Mouse (Mus musculus) cerebellum, adult 18-20 months (tissue): ENCODE data around the gene Adamts8.

Source experiments
- DNase-seq, 2 experiments: peaks; one replicate each; pipeline ENCODE4 v3.0.0; 2021

Adamts8 gene

DNA sequence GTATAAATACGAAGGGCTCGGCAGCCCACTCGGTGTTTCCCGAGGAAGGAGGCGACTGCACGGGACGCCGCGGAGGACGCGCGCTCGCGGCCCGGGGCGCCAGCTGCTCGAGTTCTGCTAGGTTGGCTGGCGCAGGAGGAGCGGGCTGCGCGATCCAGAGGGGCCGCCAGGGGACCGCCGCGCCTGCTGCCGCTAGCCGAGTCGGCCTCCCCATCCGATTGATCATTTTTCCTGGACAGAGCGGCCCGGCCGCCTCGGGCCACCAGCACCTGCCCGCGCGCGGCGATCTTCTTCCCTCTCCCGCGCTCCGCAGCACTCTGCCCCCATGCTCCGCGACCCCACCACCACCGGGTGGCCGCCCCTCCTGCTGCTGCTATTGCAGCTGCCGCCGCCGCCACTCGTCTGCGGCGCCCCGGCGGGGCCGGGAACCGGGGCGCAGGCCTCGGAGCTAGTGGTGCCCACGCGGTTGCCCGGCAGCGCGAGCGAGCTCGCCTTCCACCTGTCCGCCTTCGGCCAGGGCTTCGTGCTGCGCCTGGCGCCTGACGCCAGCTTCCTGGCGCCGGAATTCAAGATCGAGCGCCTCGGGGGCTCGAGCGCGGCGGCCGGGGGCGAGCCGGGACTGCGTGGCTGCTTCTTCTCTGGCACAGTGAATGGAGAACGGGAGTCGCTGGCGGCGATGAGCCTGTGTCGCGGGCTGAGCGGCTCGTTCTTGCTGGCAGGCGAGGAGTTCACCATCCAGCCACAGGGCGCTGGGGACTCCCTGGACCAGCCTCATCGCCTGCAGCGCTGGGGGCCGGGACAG lies at the start of gene Adamts8:
TSS of gene Adamts8 (plus strand) at position 51 of the 802 bp plus-strand sequence.
- peak in 1 of 2 experiments; percentile 24 for DNase-seq

GRCm38 (mm10) chr9:30895618-30896017 lies 46.7 kb upstream of the Adamts8 start:
- DNase-seq: no peak

DNA sequence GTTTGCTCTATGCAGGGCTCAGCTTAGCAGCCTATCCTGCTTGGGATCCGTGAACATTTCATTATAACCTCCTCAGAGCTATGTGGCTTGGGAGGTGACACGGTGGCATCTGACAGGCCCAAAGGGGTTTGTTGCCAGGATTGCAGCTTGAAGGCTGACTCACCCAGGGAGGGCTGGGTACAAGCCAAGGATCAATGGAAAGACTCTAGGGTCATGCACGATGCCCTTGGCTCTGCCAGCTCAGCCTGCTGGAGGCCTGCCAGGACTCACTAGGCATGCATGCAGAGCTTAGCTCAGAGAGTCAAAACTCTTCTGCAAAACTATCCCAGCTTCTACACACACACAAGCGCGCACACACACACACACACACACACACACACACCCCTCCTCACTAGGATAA lies 45.6 kb upstream of the Adamts8 start:
- peak; percentile 66 to 75 for DNase-seq

DNA sequence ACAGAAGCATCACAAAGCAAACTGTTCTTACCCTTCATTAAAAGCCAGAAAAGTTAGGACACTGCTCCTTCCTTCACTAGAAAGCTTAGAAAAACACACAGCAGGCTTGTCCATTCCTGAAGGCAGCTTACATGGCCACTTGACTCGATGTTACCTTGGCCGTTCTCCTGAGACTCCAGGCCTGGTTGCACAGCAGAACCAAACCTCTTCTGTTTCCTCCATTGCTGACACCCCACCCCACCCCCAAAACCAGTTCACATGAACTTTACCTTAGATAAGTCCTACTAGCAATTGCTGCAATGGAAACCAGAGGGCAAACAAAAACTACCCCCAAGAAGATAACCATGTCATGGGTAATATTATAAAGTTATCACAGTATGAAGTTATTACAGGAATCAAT lies 45.2 kb upstream of the Adamts8 start:
- DNase-seq: no peak

- DNase-seq: no peak
Measured at GRCm38 (mm10) chr9:30902152-30902551, 40.2 kb upstream of the Adamts8 start.

DNA sequence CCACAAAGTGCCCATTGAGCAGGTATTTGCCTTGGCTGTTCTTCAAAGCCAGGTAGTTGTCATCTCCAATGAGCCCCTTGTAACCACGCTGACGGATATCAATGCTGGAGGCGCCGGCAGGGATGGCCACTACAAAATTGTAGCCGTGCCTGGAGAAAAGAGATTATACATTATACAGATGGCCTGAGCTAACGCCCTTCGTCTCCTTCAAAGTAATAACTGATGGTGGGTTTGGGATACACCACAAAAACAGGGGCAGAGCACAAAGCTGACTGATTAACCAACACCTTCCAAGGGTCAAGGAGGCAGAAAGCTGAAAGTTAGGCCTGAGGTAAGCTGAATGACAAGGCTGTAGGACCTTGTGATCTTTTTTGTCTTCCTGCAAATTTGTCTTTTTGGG lies 39.7 kb upstream of the Adamts8 start:
- no peak for DNase-seq

DNA sequence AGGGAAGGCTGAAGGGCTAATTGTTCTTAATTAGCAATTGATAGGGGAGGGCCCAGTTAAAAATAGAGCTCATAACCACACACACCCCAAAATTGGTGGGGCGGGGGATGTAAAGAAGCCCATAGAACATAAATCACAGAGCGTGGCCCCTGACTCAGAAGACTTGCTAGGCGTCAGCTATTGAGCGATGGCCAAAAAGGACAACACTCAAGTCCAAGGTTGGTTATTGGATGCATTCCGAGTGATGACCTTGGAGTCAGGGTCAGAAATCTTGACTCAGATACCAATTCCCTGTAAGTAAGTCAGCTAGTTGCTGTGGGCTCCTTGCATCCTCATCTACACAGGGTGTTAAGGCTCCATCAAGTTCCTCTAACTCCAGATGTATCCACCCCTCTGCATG lies 39.1 kb upstream of the Adamts8 start:
- DNase-seq: no peak

- DNase-seq: no peak
Measured at GRCm38 (mm10) chr9:30905861-30906260, 36.5 kb upstream of the Adamts8 start.

DNA sequence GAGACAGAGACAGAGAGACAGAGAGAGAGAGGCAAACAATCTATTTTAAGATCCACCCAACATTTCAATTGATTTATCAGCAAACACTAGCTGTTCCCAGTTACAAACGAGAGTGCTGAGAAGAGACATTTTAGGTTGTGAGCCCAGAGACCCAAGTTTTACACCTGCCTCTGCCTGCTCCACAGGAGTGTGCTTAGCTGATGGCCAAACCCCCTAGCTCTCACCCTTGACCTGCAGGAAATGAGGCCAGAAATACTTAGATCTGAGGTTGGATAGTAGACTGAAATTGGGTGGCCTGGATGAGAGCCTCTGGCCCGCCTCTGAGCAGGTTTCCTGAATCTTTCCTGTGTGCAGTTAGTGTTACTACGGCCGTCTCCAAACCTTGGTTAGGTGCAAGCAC lies 35.9 kb upstream of the Adamts8 start:
- DNase-seq: no peak

DNA sequence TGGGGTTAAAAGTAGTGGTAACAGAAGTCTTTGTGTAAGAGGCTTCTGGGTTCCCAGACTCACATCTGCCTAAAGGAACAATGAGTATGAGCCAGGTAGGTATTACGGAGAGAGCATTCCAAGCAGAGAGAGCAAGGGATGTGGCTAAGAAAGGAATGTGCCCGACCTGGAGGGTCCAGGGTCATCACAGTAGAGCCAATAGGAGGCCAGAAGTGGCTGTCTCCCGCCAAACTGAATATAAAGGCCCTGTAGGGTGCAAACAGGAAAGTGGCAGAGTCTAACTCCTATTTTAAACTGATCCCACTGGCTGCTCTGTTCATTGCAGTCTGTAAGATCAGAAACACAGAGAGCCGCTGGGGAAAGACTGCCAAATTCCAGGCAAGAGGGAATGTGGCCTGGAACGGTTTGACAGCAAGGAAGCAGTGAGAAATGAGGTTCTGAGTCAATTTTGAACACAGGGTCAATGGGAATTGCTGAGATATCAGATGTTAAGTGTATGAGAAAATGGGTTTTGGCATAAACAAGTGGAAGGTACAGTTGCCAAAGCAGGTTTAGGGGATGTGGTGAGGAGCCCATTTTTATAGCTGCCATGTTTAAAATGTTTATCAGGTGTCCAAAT lies 34.6 kb upstream of the Adamts8 start:
- no peak for DNase-seq

DNA sequence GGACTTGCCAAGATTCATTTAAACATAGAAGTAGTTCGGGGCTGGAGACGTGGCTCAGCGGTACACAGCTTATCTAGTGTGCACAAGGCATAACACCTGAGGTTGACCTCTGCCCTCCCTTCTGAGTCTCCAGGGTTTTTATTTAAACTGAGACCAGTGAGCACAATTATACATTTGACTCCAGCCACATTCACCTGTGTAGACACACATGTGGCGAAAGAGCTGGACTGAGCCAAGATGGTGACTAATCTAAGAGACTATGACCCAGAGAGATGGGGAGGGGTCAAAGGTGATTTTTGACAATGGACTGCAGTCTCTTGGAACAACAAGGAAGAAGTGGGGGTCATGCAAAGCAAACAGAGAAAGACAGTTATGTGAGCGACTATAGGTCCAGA lies 34.1 kb upstream of the Adamts8 start:
- no peak for DNase-seq

DNA sequence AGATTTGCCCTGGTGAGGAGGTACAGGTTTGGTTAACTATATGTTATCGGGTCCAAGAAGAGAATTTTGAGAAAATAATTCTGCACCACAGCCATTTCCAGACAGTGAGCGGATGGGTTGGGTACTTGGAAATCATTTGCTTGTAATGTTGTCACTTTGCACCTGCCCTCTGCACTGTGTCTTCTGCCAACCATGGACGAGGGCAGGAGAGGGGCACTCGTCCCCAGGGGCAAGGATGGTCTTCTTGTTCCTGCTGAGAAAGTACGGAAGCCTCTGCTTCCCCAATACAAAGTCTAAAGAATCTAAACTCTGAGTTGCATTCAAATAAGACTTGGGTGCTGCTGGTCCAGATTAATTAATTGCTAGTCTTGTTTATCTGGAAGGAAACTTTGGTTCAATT lies 33.4 kb upstream of the Adamts8 start:
- DNase-seq: no peak

DNA sequence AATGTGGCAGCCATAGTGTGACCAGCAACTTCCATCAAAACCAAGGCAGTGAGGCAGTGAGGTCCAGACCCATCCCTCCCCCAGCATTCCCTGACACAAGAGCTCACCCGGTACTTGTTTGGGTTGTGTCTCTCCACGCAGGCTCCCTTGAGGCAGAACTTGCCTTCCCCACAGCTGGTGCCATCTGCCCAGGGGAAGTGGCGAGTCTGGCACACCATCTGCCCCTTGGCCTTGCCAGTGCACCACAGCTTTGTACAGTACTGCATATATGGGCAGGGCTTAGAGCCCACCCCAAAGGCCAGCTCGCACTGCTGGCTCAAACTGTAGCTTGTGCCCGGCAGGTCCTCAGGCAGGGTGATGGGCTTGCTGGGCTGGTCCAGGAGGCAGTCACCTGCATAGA lies 31.9 kb upstream of the Adamts8 start:
- no peak for DNase-seq

DNA sequence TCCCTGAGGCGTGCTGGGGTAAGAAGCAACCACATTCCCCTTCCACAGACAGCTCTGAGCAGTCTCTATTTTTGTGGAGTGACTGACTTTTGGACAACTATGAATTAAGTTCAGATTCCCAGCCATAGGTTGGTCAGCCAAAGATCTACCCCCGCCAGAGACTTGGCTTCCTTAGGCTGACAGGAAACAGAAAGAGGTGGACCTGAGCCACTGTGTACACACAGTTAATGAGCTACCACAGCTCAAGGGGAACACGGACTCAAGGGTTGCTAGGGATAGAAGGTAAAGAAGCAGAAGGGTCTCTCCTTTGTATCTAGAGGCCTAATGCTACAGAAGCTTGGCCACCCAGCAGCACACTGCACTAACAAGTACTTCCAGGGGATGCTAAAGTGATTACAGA lies 30.2 kb upstream of the Adamts8 start:
- no peak for DNase-seq

- DNase-seq: no peak
Measured at GRCm38 (mm10) chr9:30913429-30913828, 28.9 kb upstream of the Adamts8 start.

DNA sequence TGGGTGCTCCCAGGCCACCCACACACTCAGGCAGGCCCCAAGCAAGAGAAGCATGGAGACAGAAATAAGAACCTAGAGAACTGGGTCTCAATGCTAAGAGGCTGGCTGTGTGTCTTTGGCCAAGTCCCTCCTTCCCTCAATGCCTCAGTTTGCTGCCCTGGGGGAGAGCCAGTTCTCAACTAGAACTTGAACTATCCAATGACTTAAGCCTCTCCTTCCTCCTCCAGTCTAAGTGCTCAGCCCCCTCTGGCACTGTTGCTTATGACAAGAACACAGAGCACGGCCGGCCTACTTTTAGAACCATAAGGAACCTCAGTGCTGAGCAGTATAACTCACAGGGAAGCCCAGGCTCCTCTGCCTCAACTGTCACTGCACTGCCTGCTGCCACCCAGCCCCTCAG lies 28.1 kb upstream of the Adamts8 start:
- no peak for DNase-seq

DNA sequence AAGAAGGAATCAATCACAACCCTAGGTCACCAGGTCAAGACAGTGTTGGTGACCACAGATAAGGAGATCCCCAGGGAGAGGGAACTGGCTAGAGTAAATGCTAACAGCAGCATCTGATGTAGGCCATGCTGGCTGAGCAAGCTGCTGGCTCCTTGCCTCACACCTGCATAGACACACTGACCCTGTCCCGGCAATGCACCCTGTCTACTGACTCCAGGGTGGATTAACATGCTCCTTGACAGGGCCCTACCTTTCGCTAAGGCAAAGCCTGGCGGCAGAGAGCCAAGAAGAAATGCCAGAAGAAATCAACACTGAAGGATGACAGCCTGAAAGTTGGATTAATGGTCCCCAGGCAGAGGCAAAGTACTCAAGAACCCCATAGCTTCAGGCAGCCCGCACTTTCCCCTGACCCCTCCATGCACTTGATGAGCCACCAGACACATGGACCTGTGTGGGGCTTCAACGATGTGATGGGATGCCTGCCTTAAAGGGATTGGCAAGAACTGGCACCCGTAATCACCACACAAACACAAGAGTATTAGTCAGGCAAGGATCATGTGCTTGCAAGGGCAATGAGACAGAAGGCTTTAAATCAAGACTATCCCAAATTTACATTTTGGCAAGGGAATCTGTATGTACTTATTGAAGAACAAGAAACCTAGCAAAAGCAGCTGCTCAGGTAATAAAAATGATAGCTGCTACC lies 25.9 kb upstream of the Adamts8 start:
- no peak for DNase-seq

DNA sequence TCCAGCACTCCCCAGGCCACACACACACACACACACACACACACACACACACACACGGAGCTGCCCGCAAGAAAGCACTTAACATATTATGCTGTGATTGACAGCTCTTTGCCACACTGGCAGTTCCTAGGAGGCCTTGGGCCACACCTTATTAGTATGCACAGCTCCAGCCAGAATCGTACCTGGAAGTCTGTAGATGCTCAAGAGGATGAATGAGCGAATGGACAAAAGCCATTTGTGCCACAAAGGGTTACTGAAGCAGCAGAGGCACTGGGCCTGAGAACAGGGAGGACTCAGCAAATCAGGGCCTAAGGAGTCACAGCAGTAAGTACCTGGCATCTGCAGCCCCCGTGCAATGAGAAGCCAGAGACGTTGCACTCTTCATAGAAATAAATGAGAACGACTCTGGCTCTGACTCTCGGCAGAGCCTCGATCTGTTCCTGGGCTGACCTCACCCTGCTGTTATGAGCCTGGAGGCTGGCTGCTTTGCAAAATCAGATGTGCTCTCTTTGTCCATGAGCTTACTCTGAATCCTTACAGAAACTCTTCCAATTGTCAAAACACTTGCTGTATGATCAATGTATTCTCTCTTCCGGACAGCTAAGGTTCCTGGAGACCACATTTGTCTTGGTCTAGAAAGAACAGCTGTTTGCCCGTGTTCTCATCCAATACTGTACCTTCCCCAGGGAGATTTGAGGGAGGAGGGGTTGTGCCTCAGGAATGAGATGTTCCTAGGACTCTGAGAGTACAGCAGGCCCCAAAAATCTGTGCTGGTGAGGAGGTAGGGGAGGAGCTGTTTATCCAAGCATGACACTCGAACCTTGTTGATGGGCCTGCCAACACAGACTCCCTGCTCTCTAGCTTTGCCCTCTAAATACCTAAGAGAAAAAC lies 23.7 kb upstream of the Adamts8 start:
- DNase-seq: no peak

GRCm38 (mm10) chr9:30919686-30920085 lies 22.7 kb upstream of the Adamts8 start:
- peak in 1 of 2 experiments; percentile 16 for DNase-seq

DNA sequence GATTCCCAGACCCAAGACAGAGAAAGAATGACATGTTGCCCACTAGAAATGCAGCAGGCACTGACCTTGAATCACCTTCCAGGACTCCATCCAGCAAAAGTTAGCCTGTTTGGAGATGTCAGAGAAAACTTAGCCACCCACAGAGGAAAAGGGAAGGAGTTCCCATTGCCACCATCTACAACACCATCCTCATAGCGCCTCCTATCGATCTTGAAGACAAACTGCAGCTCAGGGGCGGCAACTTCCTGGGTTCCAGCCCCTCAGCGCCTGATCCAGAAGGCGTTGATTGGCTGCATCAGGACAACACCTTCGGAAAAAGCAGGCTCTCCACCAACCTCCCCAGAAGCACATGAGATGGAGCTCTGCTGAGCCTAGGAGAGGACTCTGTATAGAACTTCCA lies 21.6 kb upstream of the Adamts8 start:
- DNase-seq: peak; percentile 24

DNA sequence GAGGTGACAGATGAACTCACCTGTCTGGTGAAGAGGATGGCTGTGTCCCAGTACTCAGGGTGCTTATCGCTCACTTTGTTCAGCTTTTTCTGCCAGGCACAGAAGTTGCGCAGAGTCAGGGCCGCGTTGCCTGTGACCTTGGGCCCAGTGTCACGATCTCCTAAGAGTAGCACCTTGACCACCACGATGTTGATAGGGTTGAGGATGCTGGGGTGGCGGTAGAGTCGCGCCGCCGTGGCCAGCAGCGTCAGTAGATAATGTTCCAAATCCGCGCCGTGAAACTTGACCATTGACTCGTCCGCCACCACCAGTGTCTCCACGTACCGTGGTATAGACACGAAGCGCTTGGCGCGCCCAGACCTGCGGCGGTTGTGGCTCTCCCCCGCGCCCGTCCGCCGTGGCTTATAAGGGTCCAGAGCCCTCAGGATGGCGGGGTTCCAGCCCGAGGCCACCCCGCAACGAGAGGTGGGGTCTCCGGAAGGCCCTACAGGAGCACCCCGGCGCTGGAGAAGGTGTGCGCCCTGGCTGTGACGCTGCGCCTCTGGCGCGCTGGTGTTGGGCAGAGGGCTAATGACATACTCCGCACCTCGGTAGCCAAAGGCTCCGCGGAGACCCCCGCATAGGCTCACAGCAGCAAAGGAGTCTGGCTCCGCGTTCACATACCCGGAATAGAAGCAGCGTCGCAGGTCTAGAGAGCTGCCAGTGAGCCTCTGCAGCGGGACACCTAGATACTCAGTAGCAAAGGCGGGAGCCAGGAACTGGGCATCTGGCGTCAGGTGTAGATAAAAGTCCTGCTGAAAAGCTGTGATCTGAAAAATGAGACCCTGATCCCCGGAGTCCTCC lies 20.9 kb upstream of the Adamts8 start:
- DNase-seq: no peak
